ENCODE assay signal across 25 mouse cellular contexts in genomic region chr3:58455255-58455654, GRCm38 (mm10). TPM values are rescaled to one million over a fixed set of nuclear protein-coding genes. Genes with fewer than 3 reads are reported as not detected.
DNase-seq lines count a peak whose midpoint lies in the region; ATAC-seq and TF ChIP-seq lines count a peak whose summit lies in the region.
"Had no signal": no experiment of that assay in that cellular context is flagged by ENCODE, and none has a peak within 500 bp of the region (broad histone marks: within the 10 kb centered on the region; RNA-seq: fewer than 3 reads in every experiment).

No protein-coding gene starts in this region.

- no peak for TF ChIP-seq EP300 in liver, embryonic 14.5 days (IDR thresholded peaks at IDR 0.05; ENCODE audit: low read depth)
- TF ChIP-seq EP300 in liver, postnatal 0 days (IDR thresholded peaks at IDR 0.05; ENCODE audit: low read depth): no peak

- intact Hi-C loops in heart, postnatal 36 days (cut with DNase I): no loop called here

- no peaks in the 10 kb centered on the region for H3K27me3 ChIP-seq in intestine, embryonic 16.5 days (replicated peaks; ENCODE audit: control insufficient read depth, insufficient read depth, low read length)
- H3K27me3 ChIP-seq in liver, embryonic 11.5 days (replicated peaks; ENCODE audit: control insufficient read depth, insufficient read depth, low read length): no peaks in the 10 kb centered on the region
- H3K27me3 ChIP-seq in liver, embryonic 14.5 days (ENCODE audit: control insufficient read depth, insufficient read depth, low read length): no peaks in the 10 kb centered on the region
- H3K27me3 ChIP-seq in liver, postnatal 0 days (ENCODE audit: insufficient read depth, low read length): no peaks in the 10 kb centered on the region
- H3K27me3 ChIP-seq in hindbrain, embryonic 11.5 days (ENCODE audit: control insufficient read depth, insufficient read depth, low read length): no peaks in the 10 kb centered on the region
- H3K27me3 ChIP-seq: embryonic facial prominence, embryonic 12.5 days; embryonic facial prominence, embryonic 15.5 days; forebrain, embryonic 15.5 days had no signal

- H3K9ac ChIP-seq in intestine, embryonic 16.5 days (ENCODE audit: low read depth, low read length): no peak overlapping the region
- no peak overlapping the region for H3K9ac ChIP-seq in liver, embryonic 11.5 days (ENCODE audit: low read depth, low read length)
- no peak overlapping the region for H3K9ac ChIP-seq in liver, embryonic 14.5 days (replicated peaks)
- H3K9ac ChIP-seq in liver, postnatal 0 days (replicated peaks): no peak overlapping the region
- no peak overlapping the region for H3K9ac ChIP-seq in hindbrain, embryonic 11.5 days (ENCODE audit: low read depth, low read length)
- H3K9ac ChIP-seq: embryonic facial prominence, embryonic 12.5 days; embryonic facial prominence, embryonic 15.5 days; forebrain, embryonic 15.5 days; hindbrain, embryonic 14.5 days had no signal

- H3K4me2 ChIP-seq in intestine, embryonic 16.5 days (ENCODE audit: low read depth, low read length): no peak overlapping the region
- no peak overlapping the region for H3K4me2 ChIP-seq in liver, embryonic 11.5 days
- H3K4me2 ChIP-seq in liver, embryonic 14.5 days (ENCODE audit: low read depth): no peak overlapping the region; the same call in 1 of the 2 replicates
- no peak overlapping the region for H3K4me2 ChIP-seq in liver, postnatal 0 days (ENCODE audit: low read depth, low read length)
- H3K4me2 ChIP-seq in hindbrain, embryonic 11.5 days (replicated peaks; ENCODE audit: low read depth, low read length): no peak overlapping the region
- H3K4me2 ChIP-seq: embryonic facial prominence, embryonic 12.5 days; embryonic facial prominence, embryonic 15.5 days; forebrain, embryonic 15.5 days; heart, embryonic 11.5 days; hindbrain, embryonic 14.5 days had no signal

- H3K9me3 ChIP-seq in intestine, embryonic 16.5 days (ENCODE audit: control insufficient read depth, low read length): no peaks in the 10 kb centered on the region
- no peaks in the 10 kb centered on the region for H3K9me3 ChIP-seq in liver, embryonic 11.5 days (ENCODE audit: control insufficient read depth, low read length)
- H3K9me3 ChIP-seq in liver, embryonic 14.5 days (ENCODE audit: control insufficient read depth, low read length): no peaks in the 10 kb centered on the region
- H3K9me3 ChIP-seq in liver, postnatal 0 days (ENCODE audit: low read length): no peaks in the 10 kb centered on the region
- no peaks in the 10 kb centered on the region for H3K9me3 ChIP-seq in hindbrain, embryonic 11.5 days (ENCODE audit: control insufficient read depth, low read length)
- H3K9me3 ChIP-seq: embryonic facial prominence, embryonic 12.5 days; embryonic facial prominence, embryonic 15.5 days; forebrain, embryonic 15.5 days; hindbrain, embryonic 10.5 days had no signal

- H3K4me1 ChIP-seq in intestine, embryonic 16.5 days (ENCODE audit: control insufficient read depth, insufficient read depth, low read length): no peaks in the 10 kb centered on the region
- H3K4me1 ChIP-seq in liver, embryonic 11.5 days (replicated peaks; ENCODE audit: control insufficient read depth, insufficient read depth, low read length): peaks cover 9% of the 10 kb centered on the region
- peaks cover 16 to 18% of the 10 kb centered on the region in 2 experiments for H3K4me1 ChIP-seq in liver, embryonic 14.5 days (replicated peaks; ENCODE audit: control insufficient read depth in 2 of 2, insufficient read depth in 2 of 2, low read length in 1 of 2)
- H3K4me1 ChIP-seq in liver, postnatal 0 days (ENCODE audit: insufficient read depth): peaks cover 10% of the 10 kb centered on the region
- H3K4me1 ChIP-seq in hindbrain, embryonic 11.5 days (replicated peaks; ENCODE audit: control insufficient read depth, insufficient read depth, low read length): no peaks in the 10 kb centered on the region
- H3K4me1 ChIP-seq: embryonic facial prominence, embryonic 12.5 days; embryonic facial prominence, embryonic 15.5 days; forebrain, embryonic 15.5 days; hindbrain, embryonic 10.5 days had no signal

- ATAC-seq in intestine, embryonic 16.5 days: peak; percentile 15; the same call in 1 of the 2 replicates
- ATAC-seq in liver, embryonic 11.5 days (replicated peaks; ENCODE audit: low FRiP score): no peak
- peak; percentile 47; the same call in 1 of the 2 replicates for ATAC-seq in liver, embryonic 14.5 days (ENCODE audit: insufficient read depth)
- 0 out of 2 replicates have a peak, but pooled peaks have one; percentile 31 for ATAC-seq in liver, postnatal 0 days
- ATAC-seq in hindbrain, embryonic 11.5 days (ENCODE audit: low FRiP score): no peak
- ATAC-seq: CD4-positive, CD25-positive, alpha-beta regulatory T cell, adult 4 months; forebrain, embryonic 15.5 days; hindbrain, postnatal 0 days had no signal

- TF ChIP-seq CTCF in liver, embryonic 14.5 days (IDR thresholded peaks at IDR 0.05; ENCODE audit: low read depth): no peak
- TF ChIP-seq CTCF in liver, postnatal 0 days (IDR thresholded peaks at IDR 0.05; ENCODE audit: low read depth): no peak

- H3K4me3 ChIP-seq in intestine, embryonic 16.5 days (ENCODE audit: low read length): no peak overlapping the region
- H3K4me3 ChIP-seq in liver, embryonic 11.5 days (ENCODE audit: low read depth, low read length): no peak overlapping the region
- H3K4me3 ChIP-seq in liver, embryonic 14.5 days (ENCODE audit: insufficient read depth in 1 of 2, low read depth in 2 of 2, low read length in 2 of 2): no peak overlapping the region
- no peak overlapping the region for H3K4me3 ChIP-seq in liver, postnatal 0 days (ENCODE audit: low read depth, low read length)
- no peak overlapping the region for H3K4me3 ChIP-seq in hindbrain, embryonic 11.5 days (ENCODE audit: low read depth, low read length)
- H3K4me3 ChIP-seq: embryonic facial prominence, embryonic 12.5 days; embryonic facial prominence, embryonic 15.5 days; forebrain, embryonic 15.5 days; heart, adult 2 months; hindbrain, embryonic 10.5 days had no signal

- WGBS in intestine, embryonic 16.5 days: 74% methylated on average over 3 of the region's 3 CpGs
- 77% methylated on average over 3 of the region's 3 CpGs for WGBS in liver, embryonic 11.5 days
- WGBS in liver, embryonic 14.5 days (ENCODE audit: insufficient replicate concordance): 55% methylated on average over 3 of the region's 3 CpGs
- WGBS in liver, postnatal 0 days (ENCODE audit: insufficient replicate concordance): 79% methylated on average over 3 of the region's 3 CpGs
- 84% methylated on average over 3 of the region's 3 CpGs for WGBS in hindbrain, embryonic 11.5 days

- H3K36me3 ChIP-seq in intestine, embryonic 16.5 days (ENCODE audit: control insufficient read depth, insufficient read depth, low read length): peaks cover 5% of the 10 kb centered on the region
- H3K36me3 ChIP-seq in liver, embryonic 11.5 days (ENCODE audit: control insufficient read depth, insufficient read depth, low read length): peaks cover 1% of the 10 kb centered on the region; the same call in 1 of the 2 replicates
- H3K36me3 ChIP-seq in liver, embryonic 14.5 days (replicated peaks; ENCODE audit: control insufficient read depth, insufficient read depth, low read depth): peaks cover 3% of the 10 kb centered on the region; the same call in 1 of the 2 replicates
- peaks cover 11% of the 10 kb centered on the region for H3K36me3 ChIP-seq in liver, postnatal 0 days (replicated peaks; ENCODE audit: insufficient read depth, low read length)
- H3K36me3 ChIP-seq in hindbrain, embryonic 11.5 days (ENCODE audit: control insufficient read depth, insufficient read depth, low read length): no peaks in the 10 kb centered on the region; the same call in 1 of the 2 replicates

- no peak overlapping the region for H3K27ac ChIP-seq in intestine, embryonic 16.5 days (ENCODE audit: low read length)
- peak overlapping the region; percentile 38; the same call in 1 of the 2 replicates for H3K27ac ChIP-seq in liver, embryonic 11.5 days (ENCODE audit: low read depth, low read length)
- peak overlapping the region; percentile 79 for H3K27ac ChIP-seq in liver, embryonic 14.5 days
- peak overlapping the region; percentile 80 for H3K27ac ChIP-seq in liver, postnatal 0 days (ENCODE audit: low read depth)
- no peak overlapping the region for H3K27ac ChIP-seq in hindbrain, embryonic 11.5 days (ENCODE audit: low read depth, low read length)
- H3K27ac ChIP-seq: embryonic facial prominence, embryonic 12.5 days; embryonic facial prominence, embryonic 15.5 days; forebrain, embryonic 15.5 days; heart, adult 2 months; hindbrain, embryonic 10.5 days; hindbrain, embryonic 14.5 days; hindbrain, postnatal 0 days had no signal

- DNase-seq in liver, embryonic 11.5 days (ENCODE audit: low spot score): no peak
- peak in 1 of 3 experiments; percentile 40 for DNase-seq in liver, embryonic 14.5 days (ENCODE audit: low read depth in 3 of 3, low spot score in 3 of 3)
- no peak for DNase-seq in liver, postnatal 0 days
- no peak for DNase-seq in heart, adult 9 months (ENCODE audit: low spot score in 2 of 2)
- DNase-seq in kidney, postnatal 25 days: no peak
- DNase-seq in heart, postnatal 36 days: no peak
- DNase-seq in hindbrain, embryonic 11.5 days (ENCODE audit: low spot score): no peak
- DNase-seq: adrenal gland, adult 2 months; adrenal gland, postnatal 36 days; cerebellum, adult 11 months; cerebellum, adult 2 months; cerebellum, adult 9-11 months; cerebellum, postnatal 25 days; gastrocnemius, postnatal 10 days; gastrocnemius, postnatal 36 days; heart, adult 2 months had no signal

RNA-seq across cellular contexts. Expression of gene Tsc22d2, which starts 40.7 kb away (rescaled TPM):
- 5.0 and 6.1 TPM in 2 replicates for polyA plus RNA-seq in intestine, embryonic 16.5 days (2015; fragmentation: Nextera tagmentation; extraction: Ambion mirVana)
- polyA plus RNA-seq in liver, embryonic 11.5 days (2014; fragmentation: Nextera tagmentation; extraction: Ambion mirVana): 10.6 and 10.7 TPM in 2 replicates
- 4.3 TPM in 2 replicates for polyA plus RNA-seq in liver, embryonic 14.5 days (2012; rRNA removed)
- polyA plus RNA-seq in liver, embryonic 14.5 days (2014; fragmentation: Nextera tagmentation; extraction: Ambion mirVana): 4.1 and 4.3 TPM in 2 replicates
- 5.5 and 6.1 TPM in 2 replicates for polyA plus RNA-seq in liver, postnatal 0 days (2015; fragmentation: Nextera tagmentation; extraction: Ambion mirVana)
- total RNA-seq in heart, postnatal 36 days (2021): 10 to 100 TPM; 23.8 to 25.6 TPM
- 11.6 and 14.8 TPM in 2 replicates for polyA plus RNA-seq in hindbrain, embryonic 11.5 days (2014; fragmentation: Nextera tagmentation; extraction: Ambion mirVana)

Comparison
In these comparisons a context has a peak if more than half of its experiments do, and no peak if none do; other contexts are left out.
1. ATAC-seq: peak in intestine, embryonic 16.5 days (single experiment), liver, embryonic 14.5 days (single experiment) and liver, postnatal 0 days (single experiment); none in liver, embryonic 11.5 days (single experiment) and hindbrain, embryonic 11.5 days (single experiment).
2. H3K27ac ChIP-seq: peak in liver, embryonic 11.5 days (single experiment), liver, embryonic 14.5 days (single experiment) and liver, postnatal 0 days (single experiment); none in intestine, embryonic 16.5 days (single experiment) and hindbrain, embryonic 11.5 days (single experiment).